Mouse (Mus musculus): ENCODE measurements around the gene Dnmt3b. TPM values are rescaled to one million over a fixed set of nuclear protein-coding genes. Genes with fewer than 3 reads are reported as not detected.
"Not testable (repeated sequence)": the region's sequence is repeated elsewhere in the genome, so short reads cannot be mapped to it uniquely, and the experiment has no call there.

Dnmt3b gene
- total RNA-seq, 1 experiment from 2014 or later = 2.8 TPM

DNA sequence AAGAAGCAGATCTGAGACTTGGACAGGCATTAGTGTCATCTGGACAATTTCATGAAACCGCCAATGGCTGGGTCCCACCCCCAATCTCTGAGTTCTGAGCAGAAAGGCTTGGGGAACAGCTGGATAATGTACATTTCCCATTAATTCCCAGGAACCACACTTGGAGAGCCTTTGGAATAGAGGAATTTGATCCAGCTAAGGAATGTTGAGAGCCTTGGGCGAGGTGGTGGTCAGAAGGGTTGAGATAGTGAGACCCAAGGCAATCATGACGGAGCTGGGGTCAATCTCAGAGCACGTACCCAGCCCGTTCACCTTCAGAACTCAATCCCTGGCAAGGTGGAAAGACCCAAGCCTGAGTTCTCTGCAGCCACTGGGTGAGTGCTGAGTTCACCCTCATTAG is 16.0 kb upstream of the Dnmt3b start:
- DNase-seq = no peak

GRCm38 (mm10) chr2:153638977-153639680 is 10.1 kb upstream of the Dnmt3b start:
- no peak for DNase-seq

- no peak for DNase-seq
These were observed 6.8 kb upstream of the Dnmt3b start for GRCm38 (mm10) chr2:153642496-153642895.

- no peak for DNase-seq
These were observed 6.3 kb upstream of the Dnmt3b start for GRCm38 (mm10) chr2:153642999-153643398.

GRCm38 (mm10) chr2:153648773-153649297 is 415 bp upstream of the Dnmt3b start:
- no peak for DNase-seq

DNA sequence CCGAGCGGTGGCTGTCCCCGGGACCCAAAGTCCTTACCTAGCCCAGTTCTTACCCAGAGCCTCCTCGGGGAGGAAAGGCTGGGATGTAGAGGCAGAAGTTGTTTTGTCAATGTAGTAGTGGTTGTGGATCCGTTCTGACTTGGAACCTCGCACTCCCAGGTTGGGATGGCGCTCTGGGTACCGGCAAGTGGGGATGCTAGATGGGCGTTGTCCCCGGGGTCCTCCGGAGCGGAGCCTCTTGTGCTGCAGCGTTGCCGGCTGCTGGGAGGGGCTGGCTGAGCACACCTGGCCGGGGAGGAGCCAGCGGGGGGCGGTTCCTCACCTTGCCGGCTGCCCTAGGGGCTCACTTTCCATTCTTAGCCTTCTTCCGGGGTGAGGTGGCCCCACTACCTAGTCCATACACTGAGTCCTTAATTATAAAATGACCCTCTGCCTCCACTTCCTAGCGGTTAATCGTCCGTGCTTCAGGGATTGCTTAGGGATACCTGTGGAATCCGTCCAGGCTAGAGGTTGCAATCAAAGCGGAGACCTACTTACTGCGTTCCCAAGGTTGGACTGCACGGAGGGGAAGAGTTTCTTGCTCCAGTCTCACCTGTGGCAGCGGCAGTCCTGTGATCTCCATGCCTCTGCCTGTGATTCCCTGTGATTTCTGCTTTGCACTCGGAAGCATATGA is 901 bp downstream of the Dnmt3b start:
- no peak for DNase-seq

DNA sequence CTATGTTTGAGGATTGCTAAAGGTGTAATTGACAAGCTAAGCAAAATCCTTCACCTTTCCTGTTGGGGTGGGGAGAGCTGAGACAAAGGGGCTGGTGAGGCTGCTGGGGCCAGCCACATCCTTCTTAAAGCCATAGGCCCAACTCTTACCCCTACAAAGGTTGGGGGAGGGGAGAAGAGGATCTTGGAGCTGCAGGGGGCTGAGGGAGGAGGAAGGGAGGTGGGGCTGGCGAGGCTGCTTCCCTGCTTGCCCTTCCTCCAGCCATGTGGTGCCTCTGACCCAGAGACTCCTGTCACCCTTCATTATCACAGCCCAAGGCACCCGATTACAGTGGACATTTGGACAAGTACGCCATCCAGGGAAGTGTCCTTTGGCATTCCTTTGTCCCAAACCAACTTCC is 2.4 kb downstream of the Dnmt3b start:
- no peak for DNase-seq

GRCm38 (mm10) chr2:153657659-153658058 is 8.4 kb downstream of the Dnmt3b start:
- DNase-seq = not testable (repeated sequence)

- DNase-seq = peak; percentile 49
These were observed 11.4 kb downstream of the Dnmt3b start for GRCm38 (mm10) chr2:153660616-153661015.

DNA sequence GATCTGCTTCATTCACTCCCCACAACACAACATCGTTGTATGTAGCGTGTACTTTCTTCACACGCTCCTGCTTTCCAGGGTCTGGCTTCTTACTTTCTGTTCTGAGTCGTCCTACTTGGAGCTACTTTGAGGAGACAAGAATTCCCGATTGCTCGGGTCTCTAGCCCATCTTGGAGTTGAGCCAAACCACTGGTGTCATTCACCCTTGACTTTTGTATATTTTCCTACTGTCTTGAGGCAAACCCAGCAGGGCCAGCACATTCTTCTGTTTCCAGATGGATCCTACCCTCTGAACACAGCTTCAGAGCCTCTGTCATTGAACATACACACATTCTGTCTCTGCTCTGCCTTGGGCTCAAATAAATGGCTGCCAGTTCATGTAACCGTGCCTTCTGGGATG is 16.2 kb downstream of the Dnmt3b start:
- no peak for DNase-seq

- DNase-seq = peak; percentile 27
These were observed 19.6 kb downstream of the Dnmt3b start for GRCm38 (mm10) chr2:153668754-153669376.

- peak; percentile 31 for DNase-seq
These were observed 20.9 kb downstream of the Dnmt3b start for GRCm38 (mm10) chr2:153670111-153670510.

- no peak for DNase-seq
These were observed 23.4 kb downstream of the Dnmt3b start for GRCm38 (mm10) chr2:153672619-153673018.

- DNase-seq = not testable (repeated sequence)
These were observed 26.1 kb downstream of the Dnmt3b start for GRCm38 (mm10) chr2:153675364-153675763.

DNA sequence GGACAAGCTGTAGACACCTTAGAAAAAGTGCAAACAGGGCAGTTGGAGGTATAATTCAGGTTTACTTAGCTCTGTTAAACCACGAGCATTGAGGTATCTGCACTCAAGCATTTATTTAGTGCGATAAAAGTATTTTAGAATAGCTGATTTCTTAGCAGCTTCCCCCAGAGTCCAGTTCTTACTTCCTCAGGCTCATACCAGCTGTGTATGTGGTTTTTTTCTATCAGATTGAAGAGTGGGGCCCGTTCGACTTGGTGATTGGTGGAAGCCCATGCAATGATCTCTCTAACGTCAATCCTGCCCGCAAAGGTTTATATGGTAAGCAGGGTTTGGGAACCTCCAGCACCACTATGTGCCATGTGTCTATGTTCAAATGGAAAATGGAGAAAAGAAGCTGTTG is 27.7 kb downstream of the Dnmt3b start:
- DNase-seq = no peak

- DNase-seq = no peak
These were observed 28.3 kb downstream of the Dnmt3b start for GRCm38 (mm10) chr2:153677550-153677949.

DNA sequence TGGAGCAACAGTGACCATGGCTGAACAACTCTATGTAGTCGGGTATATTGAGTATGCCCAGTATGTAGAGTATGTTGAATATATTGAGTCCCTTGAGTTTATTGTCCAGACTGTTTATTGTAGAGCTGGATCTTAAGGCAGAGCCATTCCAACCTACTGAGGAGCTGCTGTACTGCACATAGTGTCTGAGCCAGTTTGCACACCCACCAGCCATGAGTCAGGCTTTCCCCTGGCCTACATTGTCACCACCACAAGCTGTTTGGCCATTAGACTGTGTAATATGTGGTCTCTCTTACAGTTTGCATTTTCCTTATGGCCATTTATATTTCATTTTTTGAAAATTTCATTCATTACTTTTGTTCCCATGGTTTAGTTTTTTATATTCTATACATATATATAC is 30.7 kb downstream of the Dnmt3b start:
- DNase-seq = no peak

- DNase-seq = not testable (repeated sequence)
These were observed 44.2 kb downstream of the Dnmt3b start for GRCm38 (mm10) chr2:153693413-153693812.

DNA sequence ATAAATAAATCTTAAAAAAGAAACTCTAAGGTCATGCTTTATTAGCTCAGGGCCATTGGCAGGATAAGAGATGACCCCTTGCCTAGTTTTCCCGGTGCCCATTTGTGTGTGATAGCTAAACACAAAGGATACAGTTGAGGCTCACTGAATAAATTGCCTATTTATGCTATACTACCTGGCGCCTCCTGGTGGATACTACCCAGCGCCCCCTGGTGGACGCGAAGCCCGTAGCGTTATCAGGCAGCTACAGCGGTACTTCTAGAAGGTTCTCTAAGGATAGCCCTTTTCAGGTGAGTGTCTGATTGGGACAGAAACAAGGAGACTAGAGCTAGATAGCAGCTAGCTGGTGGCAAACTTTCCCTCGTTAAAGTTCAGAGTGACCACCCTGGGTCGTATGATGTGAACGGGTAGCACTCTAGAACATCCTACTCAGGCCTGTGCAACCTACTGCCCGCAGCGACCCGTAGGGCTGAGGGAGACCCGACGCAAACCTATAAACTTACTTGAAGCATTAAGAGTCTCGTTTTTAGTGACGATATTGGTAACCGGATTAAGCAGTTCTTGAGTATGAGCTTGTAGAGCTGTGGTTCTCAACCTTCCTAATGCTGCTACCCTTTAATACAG is 45.3 kb downstream of the Dnmt3b start:
- peak; percentile 82 for DNase-seq

GRCm38 (mm10) chr2:153696352-153696751 is 47.1 kb downstream of the Dnmt3b start, which contains the start of gene Dnmt3c:
TSS of gene Dnmt3c (plus strand) at chr2:153696652.
- no peak for DNase-seq

DNA sequence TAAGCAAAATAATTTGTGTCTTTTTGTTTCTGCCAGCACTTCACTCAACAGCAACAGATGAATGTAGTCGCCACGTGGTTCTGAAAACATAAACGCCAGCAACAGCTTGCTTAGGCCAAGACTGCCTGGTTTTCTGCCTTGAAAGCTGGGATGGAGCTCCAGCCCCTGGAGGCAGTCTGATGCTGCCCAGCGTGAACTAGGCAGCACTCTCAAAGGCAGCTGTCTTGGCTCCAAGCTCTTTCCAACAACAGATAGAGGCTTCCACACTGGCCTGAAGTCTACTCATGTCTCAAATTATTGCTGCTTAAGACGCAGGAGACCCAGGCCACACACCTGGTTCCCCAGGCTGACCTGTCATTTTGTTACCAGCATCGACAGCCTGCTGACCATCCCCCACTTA is 54.1 kb downstream of the Dnmt3b start:
- DNase-seq = no peak

DNA sequence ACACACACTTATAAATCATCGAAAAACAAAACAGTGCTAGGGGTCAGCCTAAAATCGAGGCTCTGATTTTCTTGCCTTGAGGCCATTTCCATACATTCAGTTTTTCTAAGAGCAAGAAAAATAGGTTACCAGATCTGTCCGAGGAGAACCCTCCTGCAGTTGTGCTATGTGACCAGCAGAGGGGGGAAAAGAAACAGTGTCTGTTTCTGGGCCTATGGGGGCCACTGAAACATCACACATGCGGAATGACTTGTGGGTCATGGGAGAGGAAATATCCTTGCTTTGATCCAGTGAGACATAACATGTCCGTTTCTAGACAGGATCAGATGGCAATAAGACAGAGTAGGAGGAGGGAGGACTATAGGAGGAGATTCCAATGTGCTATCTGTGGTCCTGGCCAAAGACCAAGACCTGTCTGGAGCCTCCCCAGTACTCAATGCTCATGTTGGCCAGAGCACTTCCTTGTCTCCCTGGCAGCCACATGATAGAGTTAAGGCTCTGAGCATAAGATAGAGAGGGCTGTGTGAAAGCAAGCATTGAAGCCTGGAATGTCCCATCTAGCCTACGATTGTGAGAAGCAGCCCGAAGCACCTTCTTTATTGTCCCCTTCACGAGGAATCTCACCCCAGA is 61.6 kb downstream of the Dnmt3b start:
- DNase-seq = peak; percentile 30
